Mouse (Mus musculus) embryonic facial prominence, embryonic 13.5 days (tissue): ENCODE data around the gene Irf7. TPM values are rescaled to one million over a fixed set of nuclear protein-coding genes. Genes with fewer than 3 reads are reported as not detected.
"Not testable (repeated sequence)": the region's sequence is repeated elsewhere in the genome, so short reads cannot be mapped to it uniquely, and the experiment has no call there.

ENCODE experiments used
- ATAC-seq: fragments of 200-750 bp; cut with Nextera tagmentation; 2 replicates; pipeline ENCODE4 v1.8.0; 2017; ENCODE audit warnings: low read depth; ENCODE audit not compliant: insufficient number of reproducible peaks, insufficient read depth, low FRiP score, low TSS enrichment
- H3K27ac ChIP-seq: fragments of 300-500 bp; sonication (generic); 2 replicates; pipeline ENCODE4 v1.5.1; 2015; ENCODE audit warnings: moderate library complexity, mild to moderate bottlenecking, inconsistent platforms
- H3K27me3 ChIP-seq: fragments of 300-500 bp; sonication (generic); 2 replicates; pipeline ENCODE4 v1.6.1; 2015; ENCODE audit warnings: mild to moderate bottlenecking, inconsistent platforms
- H3K36me3 ChIP-seq: fragments of 300-500 bp; sonication (generic); 2 replicates; pipeline ENCODE4 v1.6.1; 2015; ENCODE audit warnings: mild to moderate bottlenecking, inconsistent platforms
- H3K4me1 ChIP-seq: fragments of 300-500 bp; sonication (generic); 2 replicates; pipeline ENCODE4 v1.6.1; 2015; ENCODE audit warnings: inconsistent platforms
- H3K4me2 ChIP-seq: fragments of 300-500 bp; sonication (generic); 2 replicates; pipeline ENCODE4 v1.6.1; 2015; ENCODE audit warnings: moderate library complexity, mild to moderate bottlenecking, inconsistent platforms
- H3K4me3 ChIP-seq: fragments of 300-500 bp; sonication (generic); 2 replicates; pipeline ENCODE4 v1.5.1; 2015; ENCODE audit warnings: mild to moderate bottlenecking, inconsistent platforms
- H3K9ac ChIP-seq: fragments of 300-500 bp; sonication (generic); 2 replicates; pipeline ENCODE4 v1.6.1; 2015; ENCODE audit warnings: mild to moderate bottlenecking, inconsistent platforms
- H3K9me3 ChIP-seq: fragments of 300-500 bp; sonication (generic); 2 replicates; pipeline ENCODE4 v1.6.1; 2016; ENCODE audit warnings: inconsistent platforms
- WGBS: fragments of 180-500 bp; shearing (Covaris S2); methylation state at CpG from one replicate; pipeline ENCODE4 v1.1.7; 2015; ENCODE audit warnings: mixed read lengths; 5-methylcytosine and 5-hydroxymethylcytosine counted together
- polyA plus RNA-seq: library from polyadenylated mRNA; unstranded; fragments of >200 nt; fragmentation: Nextera tagmentation; extraction: Ambion mirVana; gene quantifications from 2 replicates; pipeline ENCODE4 v1.2.1, GENCODE M21; 2015

Irf7 gene
- polyA plus RNA-seq, 1 experiment from 2014 or later = 2.4 TPM

GRCm38 (mm10) chr7:141269273-141269545 lies 2.9 kb upstream of the Irf7 start:
- H3K4me2 ChIP-seq = no peak overlapping the region
- no peak overlapping the region for H3K9ac ChIP-seq
- H3K27ac ChIP-seq = no peak overlapping the region
- no peaks in the 10 kb centered on the region for H3K27me3 ChIP-seq
- H3K4me1 ChIP-seq = peaks cover 19% of the 10 kb centered on the region
- ATAC-seq = no peak
- H3K9me3 ChIP-seq = no peaks in the 10 kb centered on the region
- H3K4me3 ChIP-seq = no peak overlapping the region
- H3K36me3 ChIP-seq = peaks cover 2% of the 10 kb centered on the region; the same call in 1 of the 2 replicates
- WGBS = 84% methylated on average over 14 of the region's 14 CpGs

- Histone ChIP-seq H3K27ac (no peak overlapping the region), H3K4me1 (peaks cover 19% of the 10 kb centered on the region), H3K27me3 (no peaks in the 10 kb centered on the region), H3K4me2 (no peak overlapping the region), H3K9me3 (no peaks in the 10 kb centered on the region), H3K36me3 (peaks cover 7% of the 10 kb centered on the region), H3K4me3 (no peak overlapping the region), H3K9ac (no peak overlapping the region)
- no peak for ATAC-seq
- 76% methylated on average over 24 of the region's 24 CpGs for WGBS
These were observed 2.4 kb upstream of the Irf7 start for GRCm38 (mm10) chr7:141268466-141269272.

- Histone ChIP-seq H3K4me1 (peaks cover 19% of the 10 kb centered on the region), H3K9ac (0 out of 2 replicates have a peak overlapping the region, but pooled peaks have one; percentile 3), H3K27me3 (no peaks in the 10 kb centered on the region), H3K27ac (no peak overlapping the region), H3K36me3 (peaks cover 40% of the 10 kb centered on the region), H3K4me2 (peak overlapping the region; percentile 82), H3K4me3 (no peak overlapping the region), H3K9me3 (no peaks in the 10 kb centered on the region)
- no peak for ATAC-seq
- 41% methylated on average over 11 of the region's 11 CpGs for WGBS
These were observed 906 bp downstream of the Irf7 start for GRCm38 (mm10) chr7:141265411-141265738.

GRCm38 (mm10) chr7:141264761-141265410 lies 1.4 kb downstream of the Irf7 start:
- no peak for ATAC-seq
- no peak overlapping the region for H3K4me3 ChIP-seq
- WGBS = 31% methylated on average over 12 of the region's 12 CpGs
- peaks cover 45% of the 10 kb centered on the region for H3K36me3 ChIP-seq
- no peaks in the 10 kb centered on the region for H3K27me3 ChIP-seq
- H3K9ac ChIP-seq = 0 out of 2 replicates have a peak overlapping the region, but pooled peaks have one; percentile 3
- H3K4me2 ChIP-seq = peak overlapping the region; percentile 82
- no peaks in the 10 kb centered on the region for H3K9me3 ChIP-seq
- peaks cover 19% of the 10 kb centered on the region for H3K4me1 ChIP-seq
- no peak overlapping the region for H3K27ac ChIP-seq

- H3K4me1 ChIP-seq = peaks cover 19% of the 10 kb centered on the region
- 70% methylated on average over 11 of the region's 11 CpGs for WGBS
- no peaks in the 10 kb centered on the region for H3K9me3 ChIP-seq
- H3K4me2 ChIP-seq = no peak overlapping the region
- no peak overlapping the region for H3K27ac ChIP-seq
- no peak for ATAC-seq
- H3K9ac ChIP-seq = no peak overlapping the region
- no peaks in the 10 kb centered on the region for H3K27me3 ChIP-seq
- peaks cover 52% of the 10 kb centered on the region for H3K36me3 ChIP-seq
- H3K4me3 ChIP-seq = no peak overlapping the region
These were observed 2.1 kb downstream of the Irf7 start for GRCm38 (mm10) chr7:141264041-141264700.

- Histone ChIP-seq H3K4me2 (no peak overlapping the region), H3K36me3 (peaks cover 58% of the 10 kb centered on the region), H3K9me3 (no peaks in the 10 kb centered on the region), H3K4me3 (no peak overlapping the region), H3K27me3 (no peaks in the 10 kb centered on the region), H3K9ac (no peak overlapping the region), H3K27ac (no peak overlapping the region), H3K4me1 (peaks cover 19% of the 10 kb centered on the region)
- ATAC-seq = no peak
- 88% methylated on average over 13 of the region's 13 CpGs for WGBS
These were observed 2.6 kb downstream of the Irf7 start for GRCm38 (mm10) chr7:141263640-141264039.

GRCm38 (mm10) chr7:141261480-141261879 lies 4.8 kb downstream of the Irf7 start:
- H3K27ac ChIP-seq = no peak overlapping the region
- H3K4me2 ChIP-seq = no peak overlapping the region
- peaks cover 79% of the 10 kb centered on the region for H3K36me3 ChIP-seq
- WGBS = 92% methylated on average over 3 of the region's 3 CpGs
- H3K4me3 ChIP-seq = no peak overlapping the region
- no peaks in the 10 kb centered on the region for H3K27me3 ChIP-seq
- peaks cover 18% of the 10 kb centered on the region for H3K4me1 ChIP-seq
- ATAC-seq = no peak
- H3K9ac ChIP-seq = no peak overlapping the region
- H3K9me3 ChIP-seq = no peaks in the 10 kb centered on the region

GRCm38 (mm10) chr7:141256159-141256558 lies 10.1 kb downstream of the Irf7 start:
- 88% methylated on average over 10 of the region's 10 CpGs for WGBS
- ATAC-seq = no peak
- Histone ChIP-seq H3K4me1 (no peaks in the 10 kb centered on the region), H3K4me3 (no peak overlapping the region), H3K36me3 (peaks cover 95% of the 10 kb centered on the region), H3K9me3 (no peaks in the 10 kb centered on the region), H3K4me2 (no peak overlapping the region), H3K9ac (no peak overlapping the region), H3K27ac (no peak overlapping the region), H3K27me3 (no peaks in the 10 kb centered on the region)

GRCm38 (mm10) chr7:141250486-141250885 lies 15.8 kb downstream of the Irf7 start:
- not testable (repeated sequence) for ATAC-seq, H3K9ac ChIP-seq, H3K4me2 ChIP-seq, H3K4me3 ChIP-seq, H3K4me1 ChIP-seq, H3K27me3 ChIP-seq, H3K27ac ChIP-seq, H3K9me3 ChIP-seq
- H3K36me3 ChIP-seq = peaks cover 95% of the 10 kb centered on the region
- 89% methylated on average over 4 of the region's 4 CpGs for WGBS

- Histone ChIP-seq H3K9ac (no peak overlapping the region), H3K36me3 (peaks cover 57% of the 10 kb centered on the region), H3K4me3 (no peak overlapping the region), H3K4me2 (no peak overlapping the region), H3K4me1 (peaks cover 18% of the 10 kb centered on the region), H3K27me3 (no peaks in the 10 kb centered on the region), H3K9me3 (no peaks in the 10 kb centered on the region), H3K27ac (no peak overlapping the region)
- WGBS = 94% methylated on average over 10 of the region's 10 CpGs
- ATAC-seq = no peak
These were observed 34.7 kb downstream of the Irf7 start for GRCm38 (mm10) chr7:141231551-141231950.

- H3K27ac ChIP-seq = no peak overlapping the region
- H3K36me3 ChIP-seq = peaks cover 55% of the 10 kb centered on the region
- H3K4me1 ChIP-seq = peaks cover 18% of the 10 kb centered on the region
- H3K9me3 ChIP-seq = no peaks in the 10 kb centered on the region
- no peak overlapping the region for H3K9ac ChIP-seq
- 96% methylated on average over 3 of the region's 3 CpGs for WGBS
- ATAC-seq = no peak
- H3K4me2 ChIP-seq = no peak overlapping the region; the same call in 1 of the 2 replicates
- H3K4me3 ChIP-seq = no peak overlapping the region
- no peaks in the 10 kb centered on the region for H3K27me3 ChIP-seq
These were observed 35.2 kb downstream of the Irf7 start for GRCm38 (mm10) chr7:141231111-141231510.

GRCm38 (mm10) chr7:141230570-141230969 lies 35.7 kb downstream of the Irf7 start:
- H3K27ac ChIP-seq = no peak overlapping the region
- H3K27me3 ChIP-seq = no peaks in the 10 kb centered on the region
- H3K9me3 ChIP-seq = no peaks in the 10 kb centered on the region
- 0 out of 2 replicates have a peak overlapping the region, but pooled peaks have one; percentile 100 for H3K4me3 ChIP-seq
- ATAC-seq = no peak
- 95% methylated on average over 4 of the region's 4 CpGs for WGBS
- H3K36me3 ChIP-seq = peaks cover 50% of the 10 kb centered on the region
- peak overlapping the region; percentile 96 for H3K4me2 ChIP-seq
- peak overlapping the region; percentile 46; the same call in 1 of the 2 replicates for H3K9ac ChIP-seq
- H3K4me1 ChIP-seq = peaks cover 18% of the 10 kb centered on the region
